Mouse (Mus musculus) central nervous system, embryonic 18 days (tissue): ENCODE results near the gene Gm28827. TPM values are rescaled to one million over a fixed set of nuclear protein-coding genes. Genes with fewer than 3 reads are reported as not detected.

Experiments
- polyA plus RNA-seq: library from polyadenylated mRNA; depleted of rRNA; stranded (reverse); fragments of >200 nt; gene quantifications from 2 replicates; pipeline ENCODE4 v1.2.3, GENCODE M21; 2012; rRNA removed

Gene Gm28827
- not detected in 2 replicates for polyA plus RNA-seq

DNA sequence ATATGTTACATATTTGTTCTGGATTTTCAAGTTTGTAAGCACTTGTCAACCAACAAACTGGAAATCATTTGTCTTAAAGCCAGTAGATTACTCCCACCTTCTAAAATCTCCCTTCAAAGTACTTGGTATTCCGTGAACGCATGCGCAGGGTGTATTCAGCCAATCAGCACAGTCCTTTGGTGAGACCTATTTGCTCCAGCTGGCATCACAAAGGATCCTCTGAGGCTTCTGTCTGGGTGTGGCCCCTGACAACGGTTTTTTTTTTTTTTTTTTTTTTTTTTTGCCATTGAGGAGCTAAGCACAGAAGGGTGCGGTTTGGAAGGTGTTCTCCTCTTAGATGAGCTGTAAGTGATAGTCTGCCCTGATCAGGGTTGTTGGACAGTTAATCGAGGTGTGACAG lies at the start of gene Gm28827:
Gene Gm28827 (plus strand): TSS at position 301 of the 400 bp plus-strand sequence.

